In the genomic region with DNA sequence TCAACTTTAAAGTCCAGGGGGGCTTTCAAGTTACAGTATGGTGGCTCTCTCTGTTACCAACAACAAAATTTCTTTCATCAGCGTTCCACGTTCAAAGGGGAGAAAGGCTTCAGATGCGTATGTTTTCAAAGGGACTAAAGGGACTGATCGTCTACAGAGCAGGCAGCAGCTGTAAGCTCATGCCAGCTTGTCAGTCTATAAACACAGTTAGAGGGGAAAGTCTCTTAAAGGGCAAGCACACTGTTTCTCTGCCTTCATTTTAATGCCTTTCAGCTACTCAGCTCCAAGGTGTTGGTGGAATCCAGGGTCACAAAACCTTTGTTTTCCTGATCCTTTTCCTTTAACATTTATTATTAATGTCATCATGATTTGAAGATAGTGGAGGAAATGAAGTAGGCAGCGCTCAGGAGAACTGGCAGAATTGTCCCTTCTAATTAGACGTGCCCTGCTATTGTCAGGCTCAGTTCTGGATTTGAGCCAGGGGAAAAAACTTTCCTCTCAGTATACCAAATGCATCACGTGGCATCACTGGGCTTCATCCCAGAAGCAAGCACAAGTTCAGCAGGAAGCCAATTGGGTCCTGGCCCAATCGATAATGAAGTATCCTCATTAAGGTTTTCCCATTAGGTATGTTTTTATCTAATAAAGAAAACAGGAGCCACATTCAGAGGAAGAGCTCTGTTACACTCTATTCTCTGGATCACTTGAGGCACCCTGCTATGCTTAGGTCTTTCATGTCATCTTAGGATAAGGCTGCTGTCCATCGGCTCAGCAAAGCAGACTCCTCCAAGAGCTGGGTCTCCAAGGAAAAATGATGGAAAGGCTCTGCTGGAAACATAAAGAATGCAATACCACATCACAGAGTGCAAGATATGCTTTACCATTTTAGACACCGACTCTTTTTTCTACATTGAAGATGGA, we compare ENCODE assay signal across 8 mouse cellular contexts.
DNase-seq lines count a peak whose midpoint lies in the region; ATAC-seq and TF ChIP-seq lines count a peak whose summit lies in the region.

No protein-coding gene starts in this region.

- 29% methylated on average over 10 of the region's 10 CpGs for WGBS in lung, embryonic 16.5 days
- WGBS in lung, adult 2 months: 31% methylated on average over 10 of the region's 10 CpGs

- ATAC-seq in lung, embryonic 16.5 days (ENCODE audit: low read depth): no peak

- no peak for TF ChIP-seq CTCF in lung, adult 2 months (IDR thresholded peaks at IDR 0.05; ENCODE audit: insufficient read depth, low read length)

- no peak overlapping the region for H3K4me3 ChIP-seq in lung, embryonic 16.5 days (ENCODE audit: low read length)
- H3K4me3 ChIP-seq in lung, adult 2 months (replicated peaks; ENCODE audit: extremely low read depth, low read depth, low read length): no peak overlapping the region

- DNase-seq in cerebellum, postnatal 14 days: peak; percentile 12 to 18
- no peak for DNase-seq in cerebellum, adult 8-10 months
- DNase-seq in lung, adult 2 months: no peak
- DNase-seq in layer of hippocampus, adult 8-10 months (ENCODE audit: low spot score in 2 of 2): peak; percentile 11 to 20
- peak; percentile 91 for DNase-seq in retina, postnatal 1 day
- no peak for DNase-seq in thymus, postnatal 36 days
- DNase-seq in yolk sac, embryonic 10.5 days (ENCODE audit: low spot score): no peak

- no peak for TF ChIP-seq POLR2A in lung, adult 2 months (IDR thresholded peaks at IDR 0.05; ENCODE audit: borderline replicate concordance, extremely low read depth, low read depth, low read length)

- no peaks in the 10 kb centered on the region for H3K27me3 ChIP-seq in lung, embryonic 16.5 days (ENCODE audit: control insufficient read depth, insufficient read depth, low read depth, low read length)

- no peak overlapping the region for H3K9ac ChIP-seq in lung, embryonic 16.5 days (ENCODE audit: low read length)

- H3K27ac ChIP-seq in lung, embryonic 16.5 days (ENCODE audit: low read length): 0 out of 2 replicates have a peak overlapping the region, but pooled peaks have one; percentile 13

- H3K36me3 ChIP-seq in lung, embryonic 16.5 days (ENCODE audit: control insufficient read depth, insufficient read depth, low read length): no peaks in the 10 kb centered on the region

- H3K4me1 ChIP-seq in lung, embryonic 16.5 days (replicated peaks; ENCODE audit: control insufficient read depth, insufficient read depth, low read length): peaks cover 3% of the 10 kb centered on the region; the same call in 1 of the 2 replicates
- no peaks in the 10 kb centered on the region; the same call in 1 of the 2 replicates for H3K4me1 ChIP-seq in lung, adult 2 months (ENCODE audit: control insufficient read depth, insufficient read depth, low read length)

- no peak overlapping the region for H3K4me2 ChIP-seq in lung, embryonic 16.5 days (ENCODE audit: low read depth, low read length)

- no peaks in the 10 kb centered on the region for H3K9me3 ChIP-seq in lung, embryonic 16.5 days (ENCODE audit: control insufficient read depth, low read length)

Comparison
In these comparisons a context has a peak if more than half of its experiments do, and no peak if none do; other contexts are left out.
1. DNase-seq: peak in cerebellum, postnatal 14 days (2 of 2), layer of hippocampus, adult 8-10 months (2 of 2) and retina, postnatal 1 day (single experiment); none in cerebellum, adult 8-10 months (single experiment), lung, adult 2 months (single experiment), thymus, postnatal 36 days (0 of 2) and yolk sac, embryonic 10.5 days (single experiment).